Mouse (Mus musculus): ENCODE measurements around the gene Ikzf4.

- no peak for TF ChIP-seq CTCF (IDR thresholded peaks at IDR 0.05; ENCODE audit: insufficient read depth, low read depth, low read length)
- no peak for TF ChIP-seq POLR2A (IDR thresholded peaks at IDR 0.05; ENCODE audit: insufficient read depth, low read depth, low read length)
These were observed 19.5 kb upstream of the Ikzf4 start for GRCm38 (mm10) chr10:128665307-128665706.
